Mouse (Mus musculus): ENCODE measurements around the gene Rec114. TPM values are rescaled to one million over a fixed set of nuclear protein-coding genes. Genes with fewer than 3 reads are reported as not detected.

Gene Rec114
- polyA plus RNA-seq, 1 experiment from 2014 or later: 1.9 TPM

DNA sequence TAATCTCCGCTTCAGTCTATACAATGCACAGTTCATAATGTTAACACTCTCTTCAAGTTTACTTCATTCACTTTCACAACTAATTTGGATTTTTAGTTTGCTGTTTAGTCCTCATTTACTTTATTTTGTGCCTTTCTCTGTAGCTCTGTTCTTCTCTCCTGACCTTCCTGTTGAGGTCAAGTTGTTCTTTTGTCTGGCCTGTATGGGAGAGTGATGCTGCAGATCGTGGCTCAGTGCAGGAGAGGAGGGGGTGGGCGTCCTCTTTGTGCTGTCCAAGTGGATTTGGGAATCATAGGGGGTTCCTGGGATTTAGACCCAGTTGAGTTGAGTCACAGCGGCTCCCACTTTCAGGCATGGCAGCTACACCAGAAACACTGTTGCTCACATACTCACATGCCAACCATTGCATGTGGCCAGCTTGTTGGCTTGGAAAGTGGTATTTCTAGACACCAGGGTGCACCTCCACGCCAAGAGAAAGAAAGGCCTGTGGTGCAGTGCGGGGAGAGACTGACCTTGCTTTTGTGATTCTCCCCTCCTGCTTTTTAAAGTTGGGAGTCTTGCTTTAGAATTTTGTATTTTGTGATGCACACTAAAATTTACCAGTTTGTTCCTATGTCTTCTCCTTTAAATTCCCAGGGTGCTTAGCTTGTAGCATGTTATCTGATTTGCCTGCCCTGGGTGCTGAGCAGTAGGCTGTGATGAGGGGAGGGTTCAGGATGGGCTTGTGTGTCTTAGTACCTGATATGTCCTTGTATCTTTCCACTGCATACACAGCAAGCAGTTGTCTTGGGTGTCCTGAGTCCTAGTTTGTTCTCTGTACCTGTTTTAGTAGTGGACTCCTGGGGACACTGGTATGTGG, 95.1 kb downstream of the Rec114 start:
- no peak for TF ChIP-seq CTCF (IDR thresholded peaks at IDR 0.05; ENCODE audit: low read depth)
- H3K4me1 ChIP-seq (replicated peaks; ENCODE audit: control insufficient read depth, insufficient read depth, low read length): no peaks in the 10 kb centered on the region
- no peak overlapping the region for H3K4me3 ChIP-seq (ENCODE audit: low read depth, low read length)
- no peaks in the 10 kb centered on the region for H3K9me3 ChIP-seq (ENCODE audit: control insufficient read depth)
- 84% methylated on average over 6 of the region's 6 CpGs for WGBS
- no peak overlapping the region for H3K27ac ChIP-seq (ENCODE audit: low read depth, low read length)
- no peak overlapping the region for H3K4me2 ChIP-seq (replicated peaks; ENCODE audit: low read depth)
- H3K9ac ChIP-seq (ENCODE audit: low read depth, low read length): no peak overlapping the region
- ATAC-seq: no peak
- no peaks in the 10 kb centered on the region for H3K27me3 ChIP-seq (replicated peaks; ENCODE audit: control insufficient read depth, insufficient read depth, low read length)
- peaks cover 17% of the 10 kb centered on the region for H3K36me3 ChIP-seq (ENCODE audit: control insufficient read depth, insufficient read depth)

DNA sequence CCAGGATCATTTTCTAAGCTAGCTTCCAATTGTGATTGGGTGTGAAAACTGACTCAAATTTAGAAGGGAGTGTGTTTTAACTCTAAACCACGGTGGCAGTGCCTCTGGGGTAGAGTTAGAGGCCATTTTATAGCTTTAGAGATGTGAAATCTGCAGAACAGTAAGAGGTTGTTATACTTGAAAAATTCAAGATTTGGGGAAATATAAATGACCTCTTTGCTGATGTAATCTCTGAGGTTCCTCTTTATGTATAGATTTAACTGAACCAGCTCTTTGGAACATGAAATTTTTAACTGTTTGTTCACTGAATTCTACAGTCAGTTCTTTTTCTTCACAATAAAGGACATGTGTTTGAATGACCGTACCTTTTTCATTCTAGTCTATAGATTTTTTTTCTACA, 113.3 kb downstream of the Rec114 start:
- Histone ChIP-seq H3K27ac (ENCODE audit: low read depth, low read length) (no peak overlapping the region), H3K36me3 (ENCODE audit: control insufficient read depth, insufficient read depth) (peaks cover 16% of the 10 kb centered on the region), H3K4me2 (replicated peaks; ENCODE audit: low read depth) (no peak overlapping the region), H3K4me3 (ENCODE audit: low read depth, low read length) (no peak overlapping the region), H3K9me3 (ENCODE audit: control insufficient read depth) (no peaks in the 10 kb centered on the region), H3K27me3 (replicated peaks; ENCODE audit: control insufficient read depth, insufficient read depth, low read length) (no peaks in the 10 kb centered on the region), H3K9ac (ENCODE audit: low read depth, low read length) (no peak overlapping the region), H3K4me1 (replicated peaks; ENCODE audit: control insufficient read depth, insufficient read depth, low read length) (no peaks in the 10 kb centered on the region)
- WGBS: 77% methylated on average over 2 of the region's 2 CpGs
- no peak for ATAC-seq
- TF ChIP-seq CTCF (IDR thresholded peaks at IDR 0.05; ENCODE audit: low read depth): no peak

- Histone ChIP-seq H3K9ac (ENCODE audit: low read depth, low read length) (no peak overlapping the region), H3K27ac (ENCODE audit: low read depth, low read length) (no peak overlapping the region), H3K36me3 (ENCODE audit: control insufficient read depth, insufficient read depth) (peaks cover 12% of the 10 kb centered on the region; the same call in 1 of the 2 replicates), H3K4me1 (replicated peaks; ENCODE audit: control insufficient read depth, insufficient read depth, low read length) (no peaks in the 10 kb centered on the region), H3K4me2 (replicated peaks; ENCODE audit: low read depth) (no peak overlapping the region), H3K4me3 (ENCODE audit: low read depth, low read length) (no peak overlapping the region), H3K27me3 (replicated peaks; ENCODE audit: control insufficient read depth, insufficient read depth, low read length) (no peaks in the 10 kb centered on the region), H3K9me3 (ENCODE audit: control insufficient read depth) (no peaks in the 10 kb centered on the region)
- peak; percentile 33; the same call in 1 of the 2 replicates for ATAC-seq
- 50% methylated on average over 2 of the region's 2 CpGs for WGBS
- TF ChIP-seq CTCF (IDR thresholded peaks at IDR 0.05; ENCODE audit: low read depth): no peak
Measured at GRCm38 (mm10) chr9:58627197-58627596, 116.6 kb downstream of the Rec114 start.

GRCm38 (mm10) chr9:58623009-58623408, 120.8 kb downstream of the Rec114 start:
- H3K9ac ChIP-seq (ENCODE audit: low read depth, low read length): no peak overlapping the region
- H3K9me3 ChIP-seq (ENCODE audit: control insufficient read depth): no peaks in the 10 kb centered on the region
- H3K36me3 ChIP-seq (ENCODE audit: control insufficient read depth, insufficient read depth): peaks cover 7% of the 10 kb centered on the region; the same call in 1 of the 2 replicates
- no peaks in the 10 kb centered on the region for H3K4me1 ChIP-seq (replicated peaks; ENCODE audit: control insufficient read depth, insufficient read depth, low read length)
- no peak overlapping the region for H3K4me3 ChIP-seq (ENCODE audit: low read depth, low read length)
- ATAC-seq: no peak
- no peaks in the 10 kb centered on the region for H3K27me3 ChIP-seq (replicated peaks; ENCODE audit: control insufficient read depth, insufficient read depth, low read length)
- no peak for TF ChIP-seq CTCF (IDR thresholded peaks at IDR 0.05; ENCODE audit: low read depth)
- no peak overlapping the region for H3K4me2 ChIP-seq (replicated peaks; ENCODE audit: low read depth)
- 70% methylated on average over 1 of the region's 1 CpGs for WGBS
- H3K27ac ChIP-seq (ENCODE audit: low read depth, low read length): no peak overlapping the region

- Histone ChIP-seq H3K9me3 (ENCODE audit: control insufficient read depth) (no peaks in the 10 kb centered on the region), H3K9ac (ENCODE audit: low read depth, low read length) (no peak overlapping the region)
- WGBS: 72% methylated on average over 3 of the region's 3 CpGs
Measured at GRCm38 (mm10) chr9:58615064-58615938, 128.5 kb downstream of the Rec114 start.

GRCm38 (mm10) chr9:58613790-58614189, 130.0 kb downstream of the Rec114 start:
- Histone ChIP-seq H3K9me3 (ENCODE audit: control insufficient read depth) (no peaks in the 10 kb centered on the region), H3K4me3 (ENCODE audit: low read depth, low read length) (no peak overlapping the region), H3K36me3 (ENCODE audit: control insufficient read depth, insufficient read depth) (no peaks in the 10 kb centered on the region), H3K27ac (ENCODE audit: low read depth, low read length) (no peak overlapping the region), H3K27me3 (replicated peaks; ENCODE audit: control insufficient read depth, insufficient read depth, low read length) (no peaks in the 10 kb centered on the region), H3K4me2 (replicated peaks; ENCODE audit: low read depth) (no peak overlapping the region), H3K9ac (ENCODE audit: low read depth, low read length) (no peak overlapping the region), H3K4me1 (replicated peaks; ENCODE audit: control insufficient read depth, insufficient read depth, low read length) (no peaks in the 10 kb centered on the region)
- WGBS: 77% methylated on average over 1 of the region's 1 CpGs
- no peak for ATAC-seq
- TF ChIP-seq CTCF (IDR thresholded peaks at IDR 0.05; ENCODE audit: low read depth): no peak

More at GRCm38 (mm10) chr9:58615064-58615938, 128.5 kb downstream of the Rec114 start:
- no peak overlapping the region for H3K4me2 ChIP-seq (replicated peaks; ENCODE audit: low read depth)
- H3K27ac ChIP-seq (ENCODE audit: low read depth, low read length): no peak overlapping the region
- ATAC-seq: no peak
- H3K27me3 ChIP-seq (replicated peaks; ENCODE audit: control insufficient read depth, insufficient read depth, low read length): no peaks in the 10 kb centered on the region
- peak; percentile 38 for TF ChIP-seq CTCF (IDR thresholded peaks at IDR 0.05; ENCODE audit: low read depth)
- no peaks in the 10 kb centered on the region for H3K4me1 ChIP-seq (replicated peaks; ENCODE audit: control insufficient read depth, insufficient read depth, low read length)
- H3K36me3 ChIP-seq (ENCODE audit: control insufficient read depth, insufficient read depth): no peaks in the 10 kb centered on the region
- no peak overlapping the region for H3K4me3 ChIP-seq (ENCODE audit: low read depth, low read length)

Other genes starting within 250 kb of the Rec114 start
- 5.6 and 6.2 TPM in 2 replicates for gene Cd276, start 188.5 kb downstream of the Rec114 start, polyA plus RNA-seq (2015; fragmentation: Nextera tagmentation; extraction: Ambion mirVana)
- 145 and 153 TPM in 2 replicates for gene Nptn, start 161.7 kb downstream of the Rec114 start, polyA plus RNA-seq (2015; fragmentation: Nextera tagmentation; extraction: Ambion mirVana)
- gene Hcn4, start 79.4 kb upstream of the Rec114 start, polyA plus RNA-seq (2015; fragmentation: Nextera tagmentation; extraction: Ambion mirVana): 0.27 TPM in 2 replicates

Measured in intestine, postnatal 0 days (tissue).